Mouse (Mus musculus) myocyte (in vitro differentiated cells): ENCODE measurements at regions not wholly inside any gene's neighbourhood (a gene's known extent, or its start where the extent isn't known, plus 50 kb on each side); places are given as distances from the start of the nearest gene placed in this dataset.

Experiments used
- H3K27me3 ChIP-seq: one replicate; pipeline ENCODE4 v1.6.1; 2011; ENCODE audit not compliant: control insufficient read depth, insufficient read depth, insufficient read length
- H3K36me3 ChIP-seq: one replicate; pipeline ENCODE4 v1.6.1; 2011; ENCODE audit not compliant: control insufficient read depth, insufficient read depth
- H3K4me2 ChIP-seq: one replicate; pipeline ENCODE4 v1.6.1; 2011; ENCODE audit warnings: low read depth, control low read depth
- H3K4me3 ChIP-seq: one replicate; pipeline ENCODE4 v1.5.1; 2011; ENCODE audit warnings: mild to moderate bottlenecking, control low read depth, moderate library complexity
- H3K79me2 ChIP-seq: one replicate; pipeline ENCODE4 v1.6.1; 2011; ENCODE audit not compliant: control insufficient read depth, insufficient read depth
- H3ac ChIP-seq: one replicate; pipeline ENCODE4 v1.6.1; 2011; ENCODE audit not compliant: control insufficient read depth, insufficient read length
- CEBPB ChIP-seq: IDR thresholded peaks from 2 replicates; pipeline ENCODE4 v1.6.1; 2011; ENCODE audit warnings: mild to moderate bottlenecking, moderate library complexity; ENCODE audit not compliant: poor library complexity, insufficient read depth, severe bottlenecking
- E2F4 ChIP-seq: IDR thresholded peaks from one replicate; pipeline ENCODE4 v1.6.1; 2011; ENCODE audit warnings: mild to moderate bottlenecking, control low read depth, moderate library complexity; ENCODE audit not compliant: insufficient read depth
- MAX ChIP-seq: IDR thresholded peaks from one replicate; pipeline ENCODE4 v1.6.1; 2011; ENCODE audit warnings: low read depth, mild to moderate bottlenecking, control low read depth
- MYOD1 ChIP-seq, 3 experiments: IDR thresholded peaks; one replicate each; pipeline ENCODE4 v1.6.1; 2011; ENCODE audit warnings: control low read depth in 2 of 3, low read depth in 2 of 3, mild to moderate bottlenecking in 2 of 3, moderate library complexity in 1 of 3; ENCODE audit not compliant: insufficient read length in 2 of 3, control insufficient read depth in 1 of 3
- MYOG ChIP-seq, 3 experiments: IDR thresholded peaks; one replicate each; pipeline ENCODE4 v1.6.1; 2011; ENCODE audit warnings: control low read depth in 2 of 3, low read depth in 2 of 3, mild to moderate bottlenecking in 2 of 3; ENCODE audit not compliant: insufficient read length in 2 of 3, control insufficient read depth in 1 of 3, insufficient read depth in 1 of 3
- POLR2A ChIP-seq: IDR thresholded peaks from one replicate; pipeline ENCODE4 v1.6.1; 2011; ENCODE audit warnings: low read depth, mild to moderate bottlenecking, control low read depth, moderate library complexity; ENCODE audit not compliant: insufficient read length
- POLR2AphosphoS2 ChIP-seq: IDR thresholded peaks from one replicate; pipeline ENCODE4 v1.6.1; 2011; ENCODE audit warnings: low read depth, control low read depth; ENCODE audit not compliant: insufficient read length
- REST ChIP-seq: IDR thresholded peaks from one replicate; pipeline ENCODE4 v1.6.1; 2011; ENCODE audit warnings: mild to moderate bottlenecking, control low read depth, moderate library complexity; ENCODE audit not compliant: insufficient read depth, insufficient read length
- SRF ChIP-seq: IDR thresholded peaks from one replicate; pipeline ENCODE4 v1.6.1; 2011; ENCODE audit warnings: low read depth; ENCODE audit not compliant: control insufficient read depth, insufficient read length
- TCF12 ChIP-seq: IDR thresholded peaks from one replicate; pipeline ENCODE4 v1.6.1; 2011; ENCODE audit warnings: mild to moderate bottlenecking, control low read depth; ENCODE audit not compliant: poor library complexity, insufficient read depth, severe bottlenecking
- TCF3 ChIP-seq: IDR thresholded peaks from one replicate; pipeline ENCODE4 v1.6.1; 2011; ENCODE audit warnings: low read depth, control low read depth; ENCODE audit not compliant: insufficient read length
- USF1 ChIP-seq: IDR thresholded peaks from one replicate; pipeline ENCODE4 v1.6.1; 2011; ENCODE audit warnings: low read depth, mild to moderate bottlenecking, control low read depth, moderate library complexity

DNA sequence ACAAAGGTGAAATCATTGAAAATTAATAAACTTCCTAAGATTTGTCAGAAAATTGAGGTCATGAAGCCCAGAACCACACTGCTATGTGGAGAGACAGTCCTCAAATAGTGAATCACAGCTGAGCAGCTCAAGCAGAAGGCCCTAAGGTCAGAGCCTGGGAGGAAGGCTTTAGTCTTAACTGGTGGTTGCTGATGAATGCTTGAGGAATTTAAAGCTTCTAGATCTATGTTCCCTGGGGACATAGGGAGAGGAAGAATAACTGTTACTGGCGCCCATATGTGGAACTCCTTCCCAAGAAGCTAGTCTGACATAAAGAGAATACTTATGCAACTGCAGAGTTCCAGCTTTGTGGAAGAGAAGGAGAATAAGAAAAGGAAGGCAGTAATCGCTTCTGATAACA, 919.5 kb downstream of the D3Ertd751e start:
- no peak overlapping the region for H3K4me3 ChIP-seq

DNA sequence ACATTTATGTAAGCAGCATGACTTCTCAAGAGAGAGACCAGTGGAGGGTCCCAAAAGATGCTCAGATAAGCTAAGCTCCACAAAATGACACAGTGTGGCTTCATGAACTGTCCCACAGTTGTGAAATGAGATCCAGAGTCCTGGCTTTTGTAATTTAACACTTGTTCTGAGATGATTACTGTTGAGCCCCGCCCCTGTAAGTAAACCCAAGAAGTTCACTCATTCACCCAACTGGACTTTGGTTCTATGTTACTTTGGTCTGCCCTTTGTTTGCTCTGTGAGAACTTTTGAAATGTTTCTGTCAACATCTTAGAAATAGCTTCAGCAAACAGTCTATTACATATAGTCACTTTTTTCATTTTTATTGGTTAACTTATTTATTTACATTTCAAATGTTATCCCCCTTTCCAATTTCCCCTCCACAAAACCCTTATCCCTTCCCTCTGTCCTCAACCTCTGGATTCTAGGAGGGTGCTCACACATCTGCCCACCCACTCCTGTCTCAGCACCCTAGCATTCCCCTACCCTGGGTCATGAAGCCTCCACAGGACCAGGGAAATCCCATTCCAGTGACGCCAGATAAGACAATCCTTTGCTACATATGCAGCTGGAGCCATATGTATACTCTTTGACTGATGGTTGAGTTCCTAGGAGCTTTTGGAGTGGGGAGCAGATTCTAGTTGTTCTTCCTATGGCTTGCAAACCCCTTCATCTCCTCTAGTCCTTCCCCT, 934.4 kb downstream of the D3Ertd751e start:
- H3K27me3 ChIP-seq, result no peaks in the 10 kb centered on the region
- no peak overlapping the region for H3ac ChIP-seq
- TF ChIP-seq TCF12 (no peak), E2F4 (no peak), POLR2AphosphoS2 (no peak), POLR2A (no peak), TCF3 (no peak), REST (no peak), SRF (no peak), MYOD1 (IDR thresholded peaks at IDR 0.05; ENCODE audit: control insufficient read depth in 1 of 3, insufficient read length in 2 of 3, low read depth in 2 of 3) (no peak), USF1 (no peak), MYOG (IDR thresholded peaks at IDR 0.05; ENCODE audit: control insufficient read depth in 1 of 3, insufficient read depth in 1 of 3, insufficient read length in 2 of 3, low read depth in 2 of 3) (no peak), MAX (no peak), CEBPB (no peak)
- no peak overlapping the region for H3K4me3 ChIP-seq
- no peaks in the 10 kb centered on the region for H3K79me2 ChIP-seq
- no peak overlapping the region for H3K4me2 ChIP-seq
- H3K36me3 ChIP-seq, result no peaks in the 10 kb centered on the region

More for the DNA sequence above, 919.5 kb downstream of the D3Ertd751e start:
- Histone ChIP-seq H3K36me3 (no peaks in the 10 kb centered on the region), H3K79me2 (no peaks in the 10 kb centered on the region), H3ac (no peak overlapping the region), H3K27me3 (no peaks in the 10 kb centered on the region), H3K4me2 (peak overlapping the region; percentile 25)
- TF ChIP-seq USF1 (no peak), POLR2AphosphoS2 (no peak), POLR2A (no peak), TCF3 (no peak), MAX (no peak), MYOD1 (IDR thresholded peaks at IDR 0.05; ENCODE audit: control insufficient read depth in 1 of 3, insufficient read length in 2 of 3, low read depth in 2 of 3) (no peak), TCF12 (no peak), MYOG (IDR thresholded peaks at IDR 0.05; ENCODE audit: control insufficient read depth in 1 of 3, insufficient read depth in 1 of 3, insufficient read length in 2 of 3, low read depth in 2 of 3) (no peak)

DNA sequence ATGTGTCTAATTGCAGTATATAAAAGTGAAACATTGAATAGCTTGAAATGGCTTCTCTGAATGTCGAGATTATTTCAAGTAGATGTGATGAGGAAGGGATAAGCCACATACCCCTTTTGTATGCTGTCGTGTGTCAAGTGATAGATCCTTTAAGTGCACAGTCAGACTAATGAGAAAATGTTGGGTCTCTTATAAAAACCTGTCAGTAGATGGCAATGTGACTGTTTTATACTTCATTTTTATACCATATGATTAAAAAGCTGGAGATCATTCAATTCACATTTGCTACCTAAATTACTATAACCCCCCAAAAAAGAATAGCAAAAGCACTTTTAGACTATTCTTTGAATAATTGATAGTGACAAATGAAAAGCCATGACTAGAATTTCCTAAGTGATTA, 952.3 kb downstream of the D3Ertd751e start:
- H3K4me2 ChIP-seq, result no peak overlapping the region
- no peak overlapping the region for H3K4me3 ChIP-seq
- no peaks in the 10 kb centered on the region for H3K27me3 ChIP-seq
- no peak overlapping the region for H3ac ChIP-seq
- H3K79me2 ChIP-seq, result no peaks in the 10 kb centered on the region
- TF ChIP-seq CEBPB (no peak), MYOG (IDR thresholded peaks at IDR 0.05; ENCODE audit: control insufficient read depth in 1 of 3, insufficient read depth in 1 of 3, insufficient read length in 2 of 3, low read depth in 2 of 3) (no peak), TCF12 (no peak), USF1 (no peak), POLR2AphosphoS2 (no peak), POLR2A (no peak), REST (no peak), TCF3 (no peak), SRF (no peak), MYOD1 (IDR thresholded peaks at IDR 0.05; ENCODE audit: control insufficient read depth in 1 of 3, insufficient read length in 2 of 3, low read depth in 2 of 3) (no peak), E2F4 (no peak), MAX (no peak)
- H3K36me3 ChIP-seq, result no peaks in the 10 kb centered on the region

DNA sequence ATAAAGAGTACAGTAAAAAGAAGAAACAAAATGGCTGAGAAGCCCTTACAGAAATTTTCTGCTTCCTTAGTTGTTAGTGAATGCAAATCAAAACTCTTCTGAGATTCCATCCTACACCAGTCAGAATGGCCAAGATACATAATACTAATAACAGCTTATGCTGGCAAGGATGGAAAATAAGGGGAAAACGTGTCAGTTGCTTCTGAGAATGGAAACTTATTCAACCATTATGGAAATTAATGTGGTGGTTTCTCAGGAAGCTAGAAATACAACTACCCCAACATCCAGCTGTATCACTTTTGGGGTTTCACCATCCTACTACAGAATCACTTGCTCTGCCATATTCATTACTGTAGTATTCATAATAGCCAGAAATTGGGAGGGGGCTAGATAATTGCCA, 996.5 kb downstream of the D3Ertd751e start:
- no peaks in the 10 kb centered on the region for H3K27me3 ChIP-seq
- H3K36me3 ChIP-seq, result no peaks in the 10 kb centered on the region
- H3K4me2 ChIP-seq, result no peak overlapping the region
- no peak overlapping the region for H3K4me3 ChIP-seq
- no peak overlapping the region for H3ac ChIP-seq
- TF ChIP-seq CEBPB, result no peak
- no peak for TF ChIP-seq REST
- no peak for TF ChIP-seq MAX
- TF ChIP-seq POLR2A, result no peak
- no peak for TF ChIP-seq MYOD1 (IDR thresholded peaks at IDR 0.05; ENCODE audit: control insufficient read depth in 1 of 3, insufficient read length in 2 of 3, low read depth in 2 of 3)
- no peak for TF ChIP-seq MYOG (IDR thresholded peaks at IDR 0.05; ENCODE audit: control insufficient read depth in 1 of 3, insufficient read depth in 1 of 3, insufficient read length in 2 of 3, low read depth in 2 of 3)
- TF ChIP-seq TCF12, result no peak
- TF ChIP-seq E2F4, result no peak
- no peak for TF ChIP-seq POLR2AphosphoS2
- TF ChIP-seq TCF3, result no peak
- no peak for TF ChIP-seq USF1
- TF ChIP-seq SRF, result no peak
- no peaks in the 10 kb centered on the region for H3K79me2 ChIP-seq
